Mouse (Mus musculus) liver, postnatal 0 days (tissue): ENCODE data around the gene Slc16a5. TPM values are rescaled to one million over a fixed set of nuclear protein-coding genes. Genes with fewer than 3 reads are reported as not detected.

Source experiments
- ATAC-seq: fragments of 200-750 bp; cut with Nextera tagmentation; 2 replicates; pipeline ENCODE4 v1.8.0; 2017; ENCODE audit warnings: mild to moderate bottlenecking, moderate library complexity
- DNase-seq: peaks from one replicate; pipeline ENCODE4 v3.0.0-alpha.2; 2016
- H3K27ac ChIP-seq: fragments of 300-500 bp; sonication (generic); 2 replicates; pipeline ENCODE4 v1.5.1; 2014; ENCODE audit warnings: antibody characterized with exemption, moderate library complexity, mild to moderate bottlenecking, low read depth
- H3K27me3 ChIP-seq: fragments of 300-500 bp; sonication (generic); 2 replicates; pipeline ENCODE4 v1.6.1; 2014; ENCODE audit warnings: low read length, control low read depth, mixed read lengths; ENCODE audit not compliant: insufficient read depth
- H3K36me3 ChIP-seq: fragments of 300-500 bp; sonication (generic); replicated peaks from 2 replicates; pipeline ENCODE4 v1.6.1; 2014; ENCODE audit warnings: mild to moderate bottlenecking, control low read depth, low read length, moderate library complexity, mixed read lengths; ENCODE audit not compliant: insufficient read depth
- H3K4me1 ChIP-seq: fragments of 300-500 bp; sonication (generic); 2 replicates; pipeline ENCODE4 v1.6.1; 2014; ENCODE audit warnings: antibody characterized with exemption, mild to moderate bottlenecking, control low read depth; ENCODE audit not compliant: insufficient read depth
- H3K4me2 ChIP-seq: fragments of 300-500 bp; sonication (generic); 2 replicates; pipeline ENCODE4 v1.6.1; 2014; ENCODE audit warnings: low read depth, mild to moderate bottlenecking, low read length, moderate library complexity, mixed read lengths
- H3K4me3 ChIP-seq: fragments of 300-500 bp; sonication (generic); 2 replicates; pipeline ENCODE4 v1.5.1; 2014; ENCODE audit warnings: low read depth, low read length
- H3K9ac ChIP-seq: fragments of 300-500 bp; sonication (generic); replicated peaks from 2 replicates; pipeline ENCODE4 v1.6.1; 2014; ENCODE audit warnings: mild to moderate bottlenecking, moderate library complexity
- H3K9me3 ChIP-seq: fragments of 300-500 bp; sonication (generic); 2 replicates; pipeline ENCODE4 v1.6.1; 2016; ENCODE audit warnings: mild to moderate bottlenecking, control low read depth, low read length, mixed read lengths
- CTCF ChIP-seq: sonication (generic); IDR thresholded peaks from 2 replicates; pipeline ENCODE4 v1.5.1; 2016; ENCODE audit warnings: antibody characterized with exemption, low read depth
- EP300 ChIP-seq: IDR thresholded peaks from 2 replicates; pipeline ENCODE4 v1.6.1; 2016; ENCODE audit warnings: antibody characterized with exemption, low read depth, mild to moderate bottlenecking
- WGBS: fragments of 180-500 bp; shearing (Covaris S2); extraction: QIAGEN DNeasy Blood & Tissue Kit; methylation state at CpG from one replicate; pipeline ENCODE4 v1.1.7; 2014; ENCODE audit not compliant: insufficient replicate concordance; 5-methylcytosine and 5-hydroxymethylcytosine counted together
- polyA plus RNA-seq: library from polyadenylated mRNA; unstranded; fragments of >200 nt; fragmentation: Nextera tagmentation; extraction: Ambion mirVana; gene quantifications from 2 replicates; pipeline ENCODE4 v1.2.1, GENCODE M21; 2015

Gene Slc16a5
- polyA plus RNA-seq, 1 experiment from 2014 or later = 10.4 TPM

GRCm38 (mm10) chr11:115423091-115423490 lies 39.2 kb upstream of the Slc16a5 start:
- DNase-seq (no peak), ATAC-seq (no peak)
- Histone ChIP-seq H3K36me3 (peaks cover 12% of the 10 kb centered on the region), H3K4me3 (no peak overlapping the region), H3K4me2 (no peak overlapping the region), H3K27ac (no peak overlapping the region), H3K9ac (no peak overlapping the region), H3K9me3 (no peaks in the 10 kb centered on the region), H3K4me1 (peaks cover 22% of the 10 kb centered on the region), H3K27me3 (no peaks in the 10 kb centered on the region)
- no peak for TF ChIP-seq EP300
- no peak for TF ChIP-seq CTCF
- WGBS = 61% methylated on average over 3 of the region's 3 CpGs

GRCm38 (mm10) chr11:115424666-115425065 lies 37.6 kb upstream of the Slc16a5 start:
- H3K4me1 ChIP-seq = peaks cover 14% of the 10 kb centered on the region
- no peak for ATAC-seq
- 80% methylated on average over 7 of the region's 7 CpGs for WGBS
- no peak overlapping the region for H3K27ac ChIP-seq
- no peaks in the 10 kb centered on the region for H3K9me3 ChIP-seq
- no peak for DNase-seq
- H3K36me3 ChIP-seq = peaks cover 25% of the 10 kb centered on the region
- H3K4me3 ChIP-seq = no peak overlapping the region
- no peak overlapping the region for H3K9ac ChIP-seq
- TF ChIP-seq CTCF (no peak), EP300 (no peak)
- H3K4me2 ChIP-seq = no peak overlapping the region
- no peaks in the 10 kb centered on the region for H3K27me3 ChIP-seq

GRCm38 (mm10) chr11:115425671-115426070 lies 36.6 kb upstream of the Slc16a5 start:
- H3K27ac ChIP-seq = no peak overlapping the region
- H3K4me1 ChIP-seq = peaks cover 13% of the 10 kb centered on the region
- DNase-seq = no peak
- H3K27me3 ChIP-seq = no peaks in the 10 kb centered on the region
- peaks cover 33% of the 10 kb centered on the region for H3K36me3 ChIP-seq
- 83% methylated on average over 6 of the region's 6 CpGs for WGBS
- TF ChIP-seq EP300 (no peak), CTCF (no peak)
- ATAC-seq = no peak
- no peaks in the 10 kb centered on the region for H3K9me3 ChIP-seq
- H3K4me2 ChIP-seq = no peak overlapping the region
- H3K4me3 ChIP-seq = no peak overlapping the region
- no peak overlapping the region for H3K9ac ChIP-seq

GRCm38 (mm10) chr11:115427482-115428331 lies 34.6 kb upstream of the Slc16a5 start:
- TF ChIP-seq CTCF (peak; percentile 87), EP300 (no peak)
- no peaks in the 10 kb centered on the region for H3K27me3 ChIP-seq
- peaks cover 39% of the 10 kb centered on the region for H3K36me3 ChIP-seq
- H3K4me1 ChIP-seq = peaks cover 4% of the 10 kb centered on the region; the same call in 1 of the 2 replicates
- ATAC-seq = peak; percentile 54
- no peak overlapping the region for H3K4me2 ChIP-seq
- WGBS = 49% methylated on average over 20 of the region's 20 CpGs
- H3K9me3 ChIP-seq = no peaks in the 10 kb centered on the region
- H3K9ac ChIP-seq = no peak overlapping the region
- DNase-seq = peak; percentile 73
- H3K27ac ChIP-seq = no peak overlapping the region
- H3K4me3 ChIP-seq = no peak overlapping the region

GRCm38 (mm10) chr11:115429307-115429706 lies 33.0 kb upstream of the Slc16a5 start:
- Histone ChIP-seq H3K27me3 (no peaks in the 10 kb centered on the region), H3K27ac (no peak overlapping the region), H3K9ac (no peak overlapping the region), H3K4me3 (no peak overlapping the region), H3K4me1 (peaks cover 6% of the 10 kb centered on the region; the same call in 1 of the 2 replicates), H3K36me3 (peaks cover 39% of the 10 kb centered on the region), H3K9me3 (no peaks in the 10 kb centered on the region), H3K4me2 (no peak overlapping the region)
- TF ChIP-seq CTCF (no peak), EP300 (no peak)
- DNase-seq (no peak), ATAC-seq (no peak)
- WGBS = 82% methylated on average over 7 of the region's 7 CpGs

- Histone ChIP-seq H3K4me3 (no peak overlapping the region), H3K36me3 (peaks cover 31% of the 10 kb centered on the region), H3K27ac (no peak overlapping the region), H3K4me1 (peaks cover 13% of the 10 kb centered on the region), H3K4me2 (no peak overlapping the region), H3K9ac (no peak overlapping the region), H3K27me3 (no peaks in the 10 kb centered on the region), H3K9me3 (no peaks in the 10 kb centered on the region)
- no peak for DNase-seq
- TF ChIP-seq EP300 (no peak), CTCF (no peak)
- ATAC-seq = no peak
- 82% methylated on average over 6 of the region's 6 CpGs for WGBS
These were observed 31.7 kb upstream of the Slc16a5 start for GRCm38 (mm10) chr11:115430561-115430960.
